Mouse (Mus musculus) forebrain, embryonic 16.5 days (tissue): ENCODE data around the gene Csdc2. TPM values are rescaled to one million over a fixed set of nuclear protein-coding genes. Genes with fewer than 3 reads are reported as not detected.
"Not testable (repeated sequence)": the region's sequence is repeated elsewhere in the genome, so short reads cannot be mapped to it uniquely, and the experiment has no call there.

Experiments
- ATAC-seq: fragments of 200-750 bp; cut with Nextera tagmentation; 2 replicates; pipeline ENCODE4 v1.8.0; 2017; ENCODE audit warnings: mild to moderate bottlenecking, moderate library complexity
- H3K27ac ChIP-seq: fragments of 300-500 bp; sonication (generic); 2 replicates; pipeline ENCODE4 v1.5.1; 2014; ENCODE audit warnings: low read length, control low read depth
- H3K27me3 ChIP-seq: fragments of 300-500 bp; sonication (generic); replicated peaks from 2 replicates; pipeline ENCODE4 v1.6.1; 2014; ENCODE audit warnings: low read length; ENCODE audit not compliant: control insufficient read depth, insufficient read depth
- H3K36me3 ChIP-seq: fragments of 300-500 bp; sonication (generic); 2 replicates; pipeline ENCODE4 v1.6.1; 2014; ENCODE audit not compliant: control insufficient read depth, insufficient read depth
- H3K4me1 ChIP-seq: fragments of 300-500 bp; sonication (generic); replicated peaks from 2 replicates; pipeline ENCODE4 v1.6.1; 2014; ENCODE audit warnings: low read length; ENCODE audit not compliant: control insufficient read depth, insufficient read depth
- H3K4me2 ChIP-seq: fragments of 300-500 bp; sonication (generic); 2 replicates; pipeline ENCODE4 v1.6.1; 2014; ENCODE audit warnings: mild to moderate bottlenecking, low read length, control low read depth
- H3K4me3 ChIP-seq: fragments of 300-500 bp; sonication (generic); replicated peaks from 2 replicates; pipeline ENCODE4 v1.5.1; 2014; ENCODE audit warnings: mild to moderate bottlenecking, low read length, control low read depth
- H3K9ac ChIP-seq: fragments of 300-500 bp; sonication (generic); replicated peaks from 2 replicates; pipeline ENCODE4 v1.6.1; 2014; ENCODE audit warnings: low read depth, low read length, control low read depth
- H3K9me3 ChIP-seq: fragments of 300-500 bp; sonication (generic); 2 replicates; pipeline ENCODE4 v1.6.1; 2016; ENCODE audit warnings: low read length; ENCODE audit not compliant: control insufficient read depth
- WGBS: fragments of 180-500 bp; shearing (Covaris S2); extraction: QIAGEN DNeasy Blood & Tissue Kit; methylation state at CpG from one replicate; pipeline ENCODE4 v1.1.7; 2014; 5-methylcytosine and 5-hydroxymethylcytosine counted together
- polyA plus RNA-seq: library from polyadenylated mRNA; unstranded; fragments of >200 nt; fragmentation: Nextera tagmentation; extraction: Ambion mirVana; gene quantifications from 2 replicates; pipeline ENCODE4 v1.2.1, GENCODE M21; 2015

The Csdc2 gene
- polyA plus RNA-seq, 1 experiment from 2014 or later: 182 TPM

- not testable (repeated sequence) for H3K27me3 ChIP-seq, H3K9ac ChIP-seq, H3K4me1 ChIP-seq, H3K4me3 ChIP-seq, H3K27ac ChIP-seq, ATAC-seq, H3K36me3 ChIP-seq, H3K4me2 ChIP-seq, H3K9me3 ChIP-seq
- WGBS: 42% methylated on average over 6 of the region's 6 CpGs
These were observed 33.1 kb downstream of the Csdc2 start for GRCm38 (mm10) chr15:81969635-81970034.

- H3K4me2 ChIP-seq, H3K27ac ChIP-seq, H3K4me3 ChIP-seq, H3K9me3 ChIP-seq, H3K4me1 ChIP-seq, H3K27me3 ChIP-seq, H3K9ac ChIP-seq, ATAC-seq, H3K36me3 ChIP-seq: not testable (repeated sequence)
- WGBS: 64% methylated on average over 4 of the region's 4 CpGs
These were observed 33.9 kb downstream of the Csdc2 start for GRCm38 (mm10) chr15:81970498-81970897.

- H3K27ac ChIP-seq, H3K4me2 ChIP-seq, H3K9ac ChIP-seq, H3K9me3 ChIP-seq, H3K36me3 ChIP-seq, H3K4me3 ChIP-seq, H3K27me3 ChIP-seq, H3K4me1 ChIP-seq, ATAC-seq: not testable (repeated sequence)
- WGBS: 94% methylated on average over 8 of the region's 8 CpGs
These were observed 38.6 kb downstream of the Csdc2 start for GRCm38 (mm10) chr15:81975156-81975555.

DNA sequence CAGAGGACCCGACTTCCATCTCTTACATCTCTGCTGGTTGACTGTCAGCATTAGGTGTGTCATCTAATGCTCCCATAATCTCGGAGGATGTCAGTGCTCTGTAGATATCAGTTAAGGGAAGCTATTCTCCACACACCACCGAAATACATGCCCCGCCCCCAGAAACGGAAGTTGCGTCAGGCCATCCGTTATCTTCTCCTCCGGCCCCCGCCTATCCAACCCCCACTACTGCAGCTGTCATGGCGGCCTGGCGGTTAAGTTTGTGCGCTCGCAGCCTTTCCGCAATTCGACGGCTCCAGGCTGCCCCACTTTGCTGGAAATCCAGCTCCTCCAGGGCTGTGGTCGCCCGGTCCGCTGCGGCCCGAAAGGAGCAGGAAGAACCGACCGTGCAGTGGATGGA is 43.8 kb downstream of the Csdc2 start, which contains the start of gene 1700029P11Rik:
Gene 1700029P11Rik (plus strand): TSS at position 220 of the 400 bp plus-strand sequence.
- WGBS: 95% methylated on average over 23 of the region's 23 CpGs
- H3K9ac ChIP-seq: no peak within 1 kb of the TSS
- H3K27ac ChIP-seq: no peak within 1 kb of the TSS
- H3K4me2 ChIP-seq: no peak within 1 kb of the TSS
- H3K36me3 ChIP-seq: no peaks in the 10 kb centered on the region
- no peaks in the 10 kb centered on the region for H3K27me3 ChIP-seq
- ATAC-seq: no peak
- H3K9me3 ChIP-seq: no peaks in the 10 kb centered on the region
- H3K4me1 ChIP-seq: no peaks in the 10 kb centered on the region; the same call in 1 of the 2 replicates
- H3K4me3 ChIP-seq: no peak within 1 kb of the TSS

DNA sequence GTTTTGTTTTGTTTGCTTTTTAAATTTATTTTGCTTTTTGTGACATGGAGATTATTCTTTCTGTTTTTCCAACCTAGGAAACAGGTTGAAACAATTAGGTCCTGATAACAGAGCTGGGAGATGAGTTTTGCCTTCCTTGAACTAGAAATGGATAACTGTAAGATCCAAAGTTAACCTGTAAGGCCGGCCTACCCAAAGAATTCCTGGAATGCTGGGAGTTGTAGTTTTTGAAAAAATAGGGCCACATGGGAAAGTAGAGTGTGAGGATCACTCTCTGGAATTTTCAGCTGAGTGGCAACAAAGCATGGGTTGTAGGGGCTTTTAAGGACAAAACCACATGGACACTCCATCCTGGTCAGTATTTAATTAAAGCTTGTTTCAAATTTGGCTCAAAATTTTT is 45.6 kb downstream of the Csdc2 start:
- Histone ChIP-seq H3K27me3 (no peaks in the 10 kb centered on the region), H3K4me3 (no peak overlapping the region), H3K9me3 (no peaks in the 10 kb centered on the region), H3K27ac (no peak overlapping the region), H3K4me1 (peaks cover 3% of the 10 kb centered on the region; the same call in 1 of the 2 replicates), H3K9ac (no peak overlapping the region), H3K36me3 (no peaks in the 10 kb centered on the region), H3K4me2 (no peak overlapping the region)
- ATAC-seq: no peak
- 57% methylated on average over 1 of the region's 1 CpGs for WGBS

DNA sequence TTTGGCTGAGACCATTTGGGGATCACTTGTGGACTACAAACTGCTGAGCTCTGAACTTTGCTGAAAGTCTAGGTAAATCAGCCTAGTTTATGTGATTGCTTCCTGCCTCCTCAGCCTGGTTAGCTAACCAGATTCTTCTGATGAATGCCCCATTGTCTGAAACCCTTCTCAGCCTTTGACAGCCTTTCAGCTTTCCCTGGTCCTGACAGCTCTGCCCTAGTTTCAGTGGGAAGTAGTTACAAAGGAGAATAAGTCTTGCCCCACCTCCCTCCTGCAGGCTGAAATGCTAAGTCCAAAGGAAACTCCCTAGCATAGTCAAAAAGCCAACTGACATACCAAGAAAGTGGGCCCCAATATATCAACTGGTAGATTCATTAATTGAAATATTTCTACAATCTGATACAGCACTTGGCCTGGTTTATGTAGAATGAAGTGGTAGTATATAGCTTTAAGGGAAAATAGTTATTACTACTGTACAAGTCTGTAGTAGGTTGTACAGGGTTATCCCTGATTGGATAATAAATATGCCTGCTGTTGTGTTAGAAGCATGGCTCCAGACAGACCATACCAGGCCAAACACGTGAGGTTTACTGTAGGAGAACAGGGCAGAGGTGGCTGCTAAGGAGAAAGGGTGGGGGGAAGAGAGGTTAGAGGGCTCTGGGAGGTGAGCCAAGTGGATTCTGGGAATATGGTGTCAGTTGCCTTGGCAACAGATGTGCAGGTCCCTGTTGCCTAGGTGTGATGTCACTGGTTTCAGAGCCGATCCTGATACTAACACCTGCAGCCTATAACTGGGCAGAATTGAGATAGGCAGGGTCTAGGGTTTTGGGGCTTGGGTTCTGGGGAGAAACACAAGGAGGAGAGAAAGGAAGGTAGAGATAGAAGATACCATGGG is 49.0 kb downstream of the Csdc2 start:
- no peaks in the 10 kb centered on the region for H3K9me3 ChIP-seq
- ATAC-seq: peak; percentile 18; the same call in 1 of the 2 replicates
- WGBS: 22% methylated on average over 2 of the region's 2 CpGs

DNA sequence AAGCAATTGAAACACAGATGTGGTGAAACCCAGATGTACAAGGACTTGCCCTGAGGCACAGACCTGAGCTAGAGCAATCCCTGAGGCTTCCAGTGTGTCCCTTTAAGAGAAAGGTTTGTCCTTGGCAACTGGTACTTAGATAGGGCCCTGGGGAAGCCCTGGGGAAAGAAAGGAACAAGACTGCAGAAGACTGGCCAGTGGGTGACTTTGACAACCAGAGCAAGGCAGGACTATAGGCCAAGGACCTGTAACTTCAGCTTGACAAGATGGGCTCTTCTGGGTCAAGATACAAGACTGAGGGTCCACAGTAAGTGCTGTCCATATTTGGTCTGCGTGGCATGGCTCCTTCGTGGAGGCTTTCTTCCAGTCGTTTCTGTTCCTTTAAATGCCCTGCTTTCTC is 51.1 kb downstream of the Csdc2 start, which contains the start of gene Xrcc6:
Gene Xrcc6 (plus strand): TSS at position 190 of the 400 bp plus-strand sequence.
- H3K4me2 ChIP-seq: no peak within 1 kb of the TSS
- no peak for ATAC-seq
- H3K9me3 ChIP-seq: no peaks in the 10 kb centered on the region
- no peak within 1 kb of the TSS for H3K9ac ChIP-seq
- H3K27ac ChIP-seq: no peak within 1 kb of the TSS
- no peaks in the 10 kb centered on the region for H3K36me3 ChIP-seq
- no peaks in the 10 kb centered on the region for H3K27me3 ChIP-seq
- H3K4me3 ChIP-seq: no peak within 1 kb of the TSS
- 81% methylated on average over 3 of the region's 3 CpGs for WGBS
- H3K4me1 ChIP-seq: peaks cover 6% of the 10 kb centered on the region; the same call in 1 of the 2 replicates

More for the DNA sequence above, 49.0 kb downstream of the Csdc2 start:
- H3K27ac ChIP-seq: no peak overlapping the region; the same call in 1 of the 2 replicates
- peaks cover 6% of the 10 kb centered on the region; the same call in 1 of the 2 replicates for H3K4me1 ChIP-seq
- H3K4me3 ChIP-seq: no peak overlapping the region
- no peak overlapping the region for H3K4me2 ChIP-seq
- H3K36me3 ChIP-seq: no peaks in the 10 kb centered on the region
- no peaks in the 10 kb centered on the region for H3K27me3 ChIP-seq
- no peak overlapping the region for H3K9ac ChIP-seq

GRCm38 (mm10) chr15:81989371-81990062 is 53.0 kb downstream of the Csdc2 start:
- H3K27ac ChIP-seq: peak overlapping the region; percentile 19; the same call in 1 of the 2 replicates

GRCm38 (mm10) chr15:81990549-81990948 is 54.0 kb downstream of the Csdc2 start:
- peaks cover 4% of the 10 kb centered on the region; the same call in 1 of the 2 replicates for H3K36me3 ChIP-seq
- peaks cover 6% of the 10 kb centered on the region; the same call in 1 of the 2 replicates for H3K4me1 ChIP-seq
- H3K9me3 ChIP-seq: no peaks in the 10 kb centered on the region
- no peak overlapping the region for H3K9ac ChIP-seq
- ATAC-seq: no peak
- 65% methylated on average over 7 of the region's 7 CpGs for WGBS
- no peak overlapping the region for H3K27ac ChIP-seq
- H3K4me2 ChIP-seq: no peak overlapping the region
- no peak overlapping the region for H3K4me3 ChIP-seq
- H3K27me3 ChIP-seq: no peaks in the 10 kb centered on the region

More at GRCm38 (mm10) chr15:81989371-81990062, 53.0 kb downstream of the Csdc2 start:
- no peak overlapping the region for H3K4me3 ChIP-seq
- no peak overlapping the region for H3K9ac ChIP-seq
- H3K4me2 ChIP-seq: no peak overlapping the region
- 32% methylated on average over 11 of the region's 11 CpGs for WGBS
- no peaks in the 10 kb centered on the region for H3K27me3 ChIP-seq
- H3K9me3 ChIP-seq: no peaks in the 10 kb centered on the region
- peaks cover 6% of the 10 kb centered on the region; the same call in 1 of the 2 replicates for H3K4me1 ChIP-seq
- peak; percentile 67 for ATAC-seq
- H3K36me3 ChIP-seq: no peaks in the 10 kb centered on the region
